Mouse (Mus musculus): ENCODE results near the gene Smpd3.

DNA sequence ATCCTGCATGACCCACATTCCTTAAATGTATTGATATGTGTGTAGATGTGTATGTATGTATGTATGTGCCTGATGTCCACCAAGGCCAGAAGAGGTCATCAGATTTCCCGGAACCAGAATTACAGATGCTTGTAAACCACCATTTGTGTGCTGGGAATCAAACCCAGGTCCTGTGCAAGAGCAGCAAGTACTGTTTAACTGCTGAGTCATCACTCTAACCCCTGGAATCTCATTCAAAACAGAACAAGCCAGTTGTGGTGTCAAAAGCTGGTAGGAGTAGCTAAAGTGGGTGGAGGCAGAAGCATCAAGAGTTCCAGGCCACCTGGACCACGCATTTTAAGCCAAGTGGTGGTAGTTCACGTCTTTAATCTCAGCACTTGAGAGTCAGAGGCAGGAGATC lies 123.8 kb downstream of the Smpd3 start:
- TF ChIP-seq CTCF (IDR thresholded peaks at IDR 0.05; ENCODE audit: borderline replicate concordance, control insufficient read depth, extremely low read depth, insufficient read depth, low read length, poor library complexity) = no peak
- TF ChIP-seq POLR2A (IDR thresholded peaks at IDR 0.05; ENCODE audit: control insufficient read depth, extremely low read depth, insufficient read depth, low read length, poor library complexity) = no peak
